Mouse (Mus musculus) E14TG2a.4 (cell line): Measurements from ENCODE around the gene Foxp1.

Source experiments
- H3K27me3 ChIP-seq: 2 replicates; pipeline ENCODE4 v1.6.1; 2014; ENCODE audit warnings: low read length, control low read depth; ENCODE audit not compliant: insufficient read depth
- H3K36me3 ChIP-seq: 2 replicates; pipeline ENCODE4 v1.6.1; 2014; ENCODE audit warnings: low read length, control low read depth; ENCODE audit not compliant: insufficient read depth
- H3K4me1 ChIP-seq: replicated peaks from 2 replicates; pipeline ENCODE4 v1.6.1; 2014; ENCODE audit warnings: low read depth, low read length, control low read depth
- H3K4me3 ChIP-seq: replicated peaks from 2 replicates; pipeline ENCODE4 v1.5.1; 2014; ENCODE audit warnings: mild to moderate bottlenecking, low read length
- H3K9me3 ChIP-seq: 2 replicates; pipeline ENCODE4 v1.6.1; 2014; ENCODE audit warnings: low read length, control low read depth
- CTCF ChIP-seq: conservative IDR thresholded peaks from 2 replicates; pipeline ENCODE4 v1.5.1; 2014; ENCODE audit warnings: low read length
- NANOG ChIP-seq: IDR thresholded peaks from 2 replicates; pipeline ENCODE4 v1.6.1; 2014; ENCODE audit warnings: borderline replicate concordance, low read length, mixed read lengths
- POU5F1 ChIP-seq: IDR thresholded peaks from 2 replicates; pipeline ENCODE4 v1.6.1; 2014; ENCODE audit warnings: low read length, borderline replicate concordance

Gene Foxp1

GRCm38 (mm10) chr6:98934381-98934780 lies 588.1 kb downstream of the Foxp1 start:
- no peaks in the 10 kb centered on the region for H3K27me3 ChIP-seq
- no peak overlapping the region for H3K4me3 ChIP-seq
- peaks cover 33% of the 10 kb centered on the region for H3K4me1 ChIP-seq
- no peaks in the 10 kb centered on the region for H3K9me3 ChIP-seq
- H3K36me3 ChIP-seq: peaks cover 99% of the 10 kb centered on the region
- TF ChIP-seq POU5F1 (no peak), NANOG (no peak), CTCF (no peak)

- TF ChIP-seq CTCF (no peak), NANOG (no peak), POU5F1 (no peak)
- H3K4me1 ChIP-seq: peaks cover 41% of the 10 kb centered on the region
- H3K36me3 ChIP-seq: peaks cover 99% of the 10 kb centered on the region
- H3K27me3 ChIP-seq: no peaks in the 10 kb centered on the region
- H3K4me3 ChIP-seq: no peak overlapping the region
- no peaks in the 10 kb centered on the region for H3K9me3 ChIP-seq
These were observed 589.3 kb downstream of the Foxp1 start for GRCm38 (mm10) chr6:98933135-98933724.

GRCm38 (mm10) chr6:98931881-98932540 lies 590.5 kb downstream of the Foxp1 start:
- Histone ChIP-seq H3K4me3 (no peak overlapping the region), H3K36me3 (peaks cover 97% of the 10 kb centered on the region), H3K4me1 (peaks cover 53% of the 10 kb centered on the region), H3K9me3 (no peaks in the 10 kb centered on the region), H3K27me3 (no peaks in the 10 kb centered on the region)
- no peak for TF ChIP-seq NANOG

GRCm38 (mm10) chr6:98930652-98931300 lies 591.7 kb downstream of the Foxp1 start:
- Histone ChIP-seq H3K27me3 (no peaks in the 10 kb centered on the region), H3K36me3 (peaks cover 88% of the 10 kb centered on the region), H3K9me3 (no peaks in the 10 kb centered on the region), H3K4me1 (peaks cover 60% of the 10 kb centered on the region), H3K4me3 (no peak overlapping the region)
- TF ChIP-seq CTCF (no peak), NANOG (no peak), POU5F1 (no peak)

GRCm38 (mm10) chr6:98928365-98928764 lies 594.2 kb downstream of the Foxp1 start:
- TF ChIP-seq NANOG (no peak), POU5F1 (no peak), CTCF (no peak)
- H3K4me3 ChIP-seq: no peak overlapping the region
- no peaks in the 10 kb centered on the region for H3K9me3 ChIP-seq
- no peaks in the 10 kb centered on the region for H3K27me3 ChIP-seq
- peaks cover 74% of the 10 kb centered on the region for H3K4me1 ChIP-seq
- peaks cover 65% of the 10 kb centered on the region for H3K36me3 ChIP-seq

GRCm38 (mm10) chr6:98901259-98901658 lies 621.3 kb downstream of the Foxp1 start:
- H3K4me1 ChIP-seq: no peaks in the 10 kb centered on the region
- H3K36me3 ChIP-seq: no peaks in the 10 kb centered on the region
- H3K9me3 ChIP-seq: no peaks in the 10 kb centered on the region
- TF ChIP-seq NANOG (no peak), CTCF (no peak), POU5F1 (no peak)
- no peaks in the 10 kb centered on the region for H3K27me3 ChIP-seq
- no peak overlapping the region for H3K4me3 ChIP-seq

GRCm38 (mm10) chr6:98878208-98878607 lies 644.3 kb downstream of the Foxp1 start:
- no peaks in the 10 kb centered on the region for H3K27me3 ChIP-seq
- no peak overlapping the region for H3K4me3 ChIP-seq
- no peaks in the 10 kb centered on the region for H3K4me1 ChIP-seq
- TF ChIP-seq NANOG (no peak), CTCF (no peak), POU5F1 (no peak)
- no peaks in the 10 kb centered on the region for H3K36me3 ChIP-seq
- H3K9me3 ChIP-seq: no peaks in the 10 kb centered on the region

- Histone ChIP-seq H3K4me3 (no peak overlapping the region), H3K36me3 (no peaks in the 10 kb centered on the region), H3K4me1 (no peaks in the 10 kb centered on the region), H3K27me3 (no peaks in the 10 kb centered on the region), H3K9me3 (no peaks in the 10 kb centered on the region)
- TF ChIP-seq NANOG (no peak), POU5F1 (no peak), CTCF (no peak)
These were observed 646.1 kb downstream of the Foxp1 start for GRCm38 (mm10) chr6:98876401-98876800.
